Mouse (Mus musculus) bone marrow macrophage, adult 2 months (primary cell): ENCODE data around the gene Lrtm2. TPM values are rescaled to one million over a fixed set of nuclear protein-coding genes. Genes with fewer than 3 reads are reported as not detected.

Experiments used
- H3K27ac ChIP-seq: 2 replicates; pipeline ENCODE4 v1.5.1; 2012; ENCODE audit warnings: low read depth, low read length; ENCODE audit not compliant: insufficient read depth
- H3K4me1 ChIP-seq: 2 replicates; pipeline ENCODE4 v1.6.1; 2012; ENCODE audit warnings: low read length; ENCODE audit not compliant: control insufficient read depth, insufficient read depth
- H3K4me3 ChIP-seq: 2 replicates; pipeline ENCODE4 v1.5.1; 2012; ENCODE audit warnings: mild to moderate bottlenecking, low read length, moderate library complexity; ENCODE audit not compliant: insufficient read depth
- CTCF ChIP-seq: IDR thresholded peaks from 2 replicates; pipeline ENCODE4 v1.5.1; 2012; ENCODE audit warnings: low read depth, mild to moderate bottlenecking, low read length, moderate library complexity
- POLR2A ChIP-seq: IDR thresholded peaks from 2 replicates; pipeline ENCODE4 v1.6.1; 2012; ENCODE audit warnings: mild to moderate bottlenecking, low read depth, low read length, borderline replicate concordance
- polyA plus RNA-seq: library from polyadenylated mRNA; stranded (reverse); fragments of >200 nt; gene quantifications from 2 replicates; pipeline ENCODE4 v1.2.4, GENCODE M21; 2012; ENCODE audit not compliant: missing spikeins, insufficient read depth, insufficient read length

Lrtm2 gene
- polyA plus RNA-seq, 1 experiment: not detected

DNA sequence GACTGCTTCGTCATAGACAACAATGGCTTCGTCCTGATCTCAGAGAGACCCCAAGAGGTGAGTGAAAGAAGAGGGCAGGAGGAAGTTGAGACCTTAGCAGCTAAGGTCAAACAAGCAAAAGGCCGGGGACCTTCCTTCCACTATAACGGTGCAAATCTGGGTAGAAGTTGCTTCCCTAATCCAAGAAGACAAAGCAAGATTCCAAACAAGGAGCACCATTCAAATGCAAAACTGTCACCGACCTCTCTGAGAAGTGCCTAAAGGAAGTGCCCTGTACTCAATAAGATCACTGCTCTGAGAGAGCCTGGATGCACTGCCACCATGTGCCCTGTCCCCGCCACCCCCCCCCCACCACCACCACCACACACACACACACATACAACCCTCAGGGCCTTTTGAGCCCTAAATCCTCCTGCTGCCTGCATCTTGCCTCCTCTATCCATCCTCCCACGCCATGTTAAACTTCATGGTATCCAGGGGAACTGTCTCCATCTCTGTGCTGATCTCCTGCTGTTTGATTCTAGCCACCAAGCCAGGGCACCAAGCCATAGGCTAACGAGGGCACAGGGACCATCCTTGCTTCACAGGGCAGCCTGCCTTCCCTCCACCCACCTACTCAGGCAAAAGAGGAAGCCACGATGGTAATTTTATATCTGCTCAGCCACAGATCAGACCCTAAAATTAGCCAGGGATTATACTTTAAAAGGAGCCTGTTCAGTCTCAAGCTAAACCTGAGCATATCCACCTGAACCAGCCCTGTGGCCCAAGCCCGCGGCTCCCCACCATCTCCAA is 7.8 kb upstream of the Lrtm2 start:
- H3K4me3 ChIP-seq: no peak overlapping the region
- peaks cover 5% of the 10 kb centered on the region; the same call in 1 of the 2 replicates for H3K4me1 ChIP-seq
- H3K27ac ChIP-seq: no peak overlapping the region
- TF ChIP-seq POLR2A: no peak
- TF ChIP-seq CTCF: no peak

DNA sequence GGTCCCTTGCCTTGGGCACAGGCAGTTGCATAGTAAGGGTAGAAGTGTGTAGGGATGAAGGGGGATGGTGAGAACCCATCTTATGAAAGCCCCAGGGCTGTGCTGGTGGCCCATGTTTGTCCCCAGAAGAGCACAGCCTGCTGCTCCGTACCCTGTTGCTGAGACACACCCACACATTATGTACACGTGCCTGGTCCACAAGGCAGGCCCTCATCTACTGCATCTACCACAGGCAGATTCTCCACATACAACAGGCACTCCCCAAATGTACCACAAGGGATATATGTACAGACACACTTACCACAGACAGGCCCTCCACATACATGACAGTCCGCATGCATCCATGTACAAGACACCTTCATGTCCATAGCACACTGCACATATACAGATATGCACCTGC is 6.7 kb upstream of the Lrtm2 start:
- H3K4me3 ChIP-seq: no peak overlapping the region
- TF ChIP-seq CTCF (no peak), POLR2A (no peak)
- no peak overlapping the region for H3K27ac ChIP-seq
- peaks cover 5% of the 10 kb centered on the region; the same call in 1 of the 2 replicates for H3K4me1 ChIP-seq

DNA sequence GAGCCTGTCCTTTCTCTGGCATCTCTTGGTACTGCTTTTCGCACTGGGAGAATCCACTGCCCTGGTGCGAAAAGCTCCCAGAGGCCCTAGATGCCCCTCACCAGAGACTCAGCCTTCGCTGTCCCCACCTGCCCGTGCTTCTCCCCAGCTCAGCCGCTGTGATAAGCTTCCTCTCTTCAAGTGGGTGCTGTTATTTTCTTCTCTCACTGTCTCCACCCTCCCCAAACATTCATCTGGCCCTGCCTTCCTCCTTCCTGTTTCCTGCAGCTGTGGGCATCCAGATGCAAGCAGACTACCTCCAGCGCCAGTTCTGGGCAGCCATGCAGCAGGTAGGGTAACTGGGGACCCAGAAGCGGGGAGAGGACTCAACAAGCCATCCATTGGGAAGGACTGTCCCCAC is 5.6 kb upstream of the Lrtm2 start:
- Histone ChIP-seq H3K27ac (no peak overlapping the region), H3K4me1 (peaks cover 5% of the 10 kb centered on the region; the same call in 1 of the 2 replicates), H3K4me3 (no peak overlapping the region)
- no peak for TF ChIP-seq CTCF
- TF ChIP-seq POLR2A: no peak

DNA sequence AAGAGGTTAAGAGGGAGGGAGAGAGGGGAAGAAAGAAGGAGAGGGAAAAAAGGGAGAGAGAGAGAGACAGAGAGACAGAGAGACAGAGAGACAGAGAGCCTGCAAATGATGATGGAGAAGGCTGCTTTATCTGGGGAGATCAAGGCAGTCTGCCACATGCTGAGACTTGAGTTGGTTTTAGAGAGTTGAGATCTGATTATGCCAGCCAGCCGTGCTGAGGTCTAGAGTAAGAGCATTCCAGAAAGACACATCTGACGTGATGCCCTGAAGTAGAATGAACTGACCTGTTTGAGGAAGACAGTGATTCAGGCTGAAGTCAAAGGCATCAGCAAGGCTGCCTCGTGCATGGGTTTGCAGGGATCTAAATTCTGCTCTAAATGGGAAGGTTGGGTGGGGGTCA is 3.3 kb upstream of the Lrtm2 start:
- Histone ChIP-seq H3K4me3 (no peak overlapping the region), H3K27ac (no peak overlapping the region), H3K4me1 (peaks cover 4% of the 10 kb centered on the region; the same call in 1 of the 2 replicates)
- TF ChIP-seq CTCF (no peak), POLR2A (no peak)

DNA sequence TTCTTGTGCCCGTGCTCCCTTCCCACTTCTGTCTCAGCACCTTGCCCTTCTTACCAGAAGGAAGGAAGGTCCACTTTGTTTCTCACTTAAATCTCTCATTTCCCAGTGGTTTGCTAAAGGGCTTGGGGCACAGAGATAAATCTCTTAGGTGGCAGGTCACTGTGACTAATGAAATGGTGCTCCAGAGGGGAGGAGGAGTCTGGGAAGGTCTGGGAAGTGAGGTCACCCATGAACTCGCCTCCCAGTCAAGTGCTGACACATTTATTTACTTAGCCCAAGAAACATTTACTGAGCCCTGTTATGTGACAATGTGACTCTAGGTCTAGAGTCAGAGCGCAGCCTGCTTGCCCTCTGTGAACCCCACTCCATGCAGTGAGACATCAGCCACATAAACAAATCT is 2.6 kb upstream of the Lrtm2 start:
- H3K27ac ChIP-seq: no peak overlapping the region
- H3K4me3 ChIP-seq: no peak overlapping the region
- TF ChIP-seq CTCF (no peak), POLR2A (no peak)
- no peaks in the 10 kb centered on the region for H3K4me1 ChIP-seq

DNA sequence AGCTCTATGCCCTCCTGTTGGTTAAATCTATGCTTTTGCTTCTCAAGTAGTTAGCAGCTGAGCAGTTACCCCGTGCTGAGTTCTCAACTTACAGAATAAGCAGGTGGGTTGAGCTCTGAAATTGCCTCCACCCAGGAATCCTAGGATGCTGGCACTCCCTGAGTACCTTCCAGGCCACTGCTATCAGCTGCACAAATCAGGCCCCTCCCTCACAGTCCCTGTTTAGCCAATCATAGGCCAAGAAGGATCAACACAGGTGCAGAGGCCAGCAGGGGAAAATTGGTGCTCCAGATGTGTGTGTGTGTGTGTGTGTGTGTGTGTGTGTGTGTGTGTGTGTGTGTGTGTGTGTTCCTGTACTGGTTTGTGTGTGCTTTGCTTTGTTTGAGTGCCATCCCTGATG is 1.5 kb upstream of the Lrtm2 start:
- no peaks in the 10 kb centered on the region for H3K4me1 ChIP-seq

DNA sequence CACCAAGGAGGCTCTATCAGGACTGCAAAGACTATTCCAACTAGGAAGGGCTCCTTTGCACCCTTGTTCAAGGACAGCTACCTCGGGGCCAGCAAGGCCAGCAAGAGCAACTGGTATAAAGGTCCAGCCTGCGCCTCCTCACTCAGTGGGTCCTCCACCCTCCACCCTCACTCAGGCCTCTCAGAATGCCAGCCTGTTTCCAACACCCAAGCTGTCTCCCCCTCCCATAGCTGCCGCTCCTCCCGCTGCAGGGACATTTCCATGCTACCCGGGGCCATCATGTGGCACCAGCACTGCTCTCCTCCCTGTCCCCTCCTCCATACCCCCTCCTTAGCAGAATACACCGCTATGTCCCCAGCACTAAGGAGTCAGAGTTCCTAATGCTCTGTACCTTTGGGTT is 630 bp downstream of the Lrtm2 start:
- Histone ChIP-seq H3K4me1 (no peaks in the 10 kb centered on the region), H3K4me3 (no peak overlapping the region), H3K27ac (no peak overlapping the region)
- TF ChIP-seq CTCF: no peak

More for the DNA sequence above, 1.5 kb upstream of the Lrtm2 start:
- Histone ChIP-seq H3K4me3 (no peak overlapping the region), H3K27ac (no peak overlapping the region)
- TF ChIP-seq POLR2A (no peak), CTCF (no peak)

DNA sequence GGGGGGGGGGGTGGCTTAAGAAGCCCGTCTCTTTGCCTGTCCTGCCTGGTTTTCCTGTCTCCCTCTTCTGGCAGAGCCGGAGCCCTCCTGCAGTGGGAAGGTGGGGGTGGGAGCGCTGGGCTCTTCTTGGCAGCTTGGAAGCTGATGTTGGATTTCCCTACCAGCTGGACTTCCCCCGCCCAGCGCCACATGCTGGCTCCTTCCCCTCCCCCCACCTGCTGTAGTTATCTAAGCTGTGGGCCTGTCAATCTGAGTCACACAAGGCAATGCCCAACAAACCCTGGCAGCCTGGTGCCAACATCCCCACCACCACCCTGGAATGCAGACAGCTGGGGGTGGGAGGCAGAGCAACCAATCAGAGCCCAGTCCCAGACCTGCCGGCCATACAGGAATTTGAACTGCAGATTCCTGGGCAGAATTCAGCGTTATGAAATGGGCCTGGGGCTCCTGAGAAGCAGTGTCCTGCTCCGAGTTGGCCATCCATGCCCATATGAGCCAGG is 1.3 kb downstream of the Lrtm2 start:
- no peak overlapping the region for H3K4me3 ChIP-seq
- H3K4me1 ChIP-seq: no peaks in the 10 kb centered on the region
- H3K27ac ChIP-seq: no peak overlapping the region
- TF ChIP-seq POLR2A (no peak), CTCF (no peak)

DNA sequence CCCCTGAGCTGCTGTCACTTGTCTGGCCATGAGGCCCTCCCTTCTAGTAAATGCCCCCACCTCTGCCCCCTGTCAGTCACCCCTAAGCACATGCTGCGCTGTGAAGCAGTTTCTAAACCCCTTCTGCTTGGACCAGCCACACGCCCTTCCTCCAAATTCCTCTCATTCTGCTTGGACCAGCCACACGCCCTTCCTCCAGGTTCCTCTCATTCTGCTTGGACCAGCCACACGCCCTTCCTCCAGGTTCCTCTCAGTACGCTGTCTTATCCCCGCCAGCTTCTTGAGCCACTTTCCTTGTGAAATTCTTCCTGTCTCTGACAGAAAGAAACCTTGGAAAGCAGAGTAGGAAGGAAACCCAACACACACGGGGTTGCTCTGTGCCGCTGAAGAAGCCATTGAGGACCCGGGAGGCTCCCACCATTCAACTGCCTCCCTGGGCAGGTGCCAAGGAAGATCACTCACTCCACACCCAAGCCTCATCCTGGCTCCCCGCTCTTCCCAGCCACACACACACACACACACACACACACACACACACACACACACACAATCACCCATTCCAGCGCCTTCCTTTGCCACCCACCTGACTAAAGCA is 1.9 kb downstream of the Lrtm2 start:
- Histone ChIP-seq H3K4me1 (no peaks in the 10 kb centered on the region), H3K4me3 (no peak overlapping the region), H3K27ac (no peak overlapping the region)
- no peak for TF ChIP-seq POLR2A

DNA sequence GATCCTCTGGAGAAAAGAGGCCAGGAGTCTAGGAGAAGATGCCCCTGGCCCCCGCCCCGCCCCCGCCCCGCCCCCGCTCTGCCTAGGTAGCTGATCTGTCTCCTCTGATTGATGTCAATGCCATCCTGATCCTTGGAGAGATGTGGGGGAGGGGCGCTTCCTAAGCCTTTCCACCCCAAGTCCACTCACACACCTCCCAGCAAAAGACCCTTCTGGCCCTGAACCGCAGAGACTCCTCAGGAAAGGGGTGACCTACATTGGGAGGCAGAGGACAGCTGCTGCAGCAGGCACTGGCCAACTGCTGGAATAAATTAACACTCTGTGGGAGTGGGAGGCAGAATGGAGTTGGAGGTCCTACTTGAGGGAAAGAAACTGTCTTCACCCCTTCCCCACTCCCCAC is 4.0 kb downstream of the Lrtm2 start:
- no peak overlapping the region for H3K4me3 ChIP-seq
- H3K4me1 ChIP-seq: no peaks in the 10 kb centered on the region
- TF ChIP-seq POLR2A: no peak
- no peak for TF ChIP-seq CTCF
- H3K27ac ChIP-seq: no peak overlapping the region
